Mouse (Mus musculus) forebrain, embryonic 14.5 days (tissue): Measurements from ENCODE around the gene Ndufv2. TPM values are rescaled to one million over a fixed set of nuclear protein-coding genes. Genes with fewer than 3 reads are reported as not detected.
"Not testable (repeated sequence)": the region's sequence is repeated elsewhere in the genome, so short reads cannot be mapped to it uniquely, and the experiment has no call there.

Source experiments
- ATAC-seq: fragments of 200-750 bp; cut with Nextera tagmentation; 2 replicates; pipeline ENCODE4 v1.8.0; 2017; ENCODE audit warnings: mild to moderate bottlenecking, moderate library complexity
- DNase-seq: peaks from one replicate; pipeline ENCODE4 v3.0.0-alpha.2; 2015; ENCODE audit warnings: low spot score
- H3K27ac ChIP-seq: fragments of 300-500 bp; sonication (generic); 2 replicates; pipeline ENCODE4 v1.5.1; 2014; ENCODE audit warnings: low read depth, mild to moderate bottlenecking, control low read depth, low read length, moderate library complexity
- H3K27me3 ChIP-seq: fragments of 300-500 bp; sonication (generic); replicated peaks from 2 replicates; pipeline ENCODE4 v1.6.1; 2014; ENCODE audit warnings: low read length, control low read depth, mixed read lengths; ENCODE audit not compliant: control insufficient read depth, insufficient read depth
- H3K36me3 ChIP-seq: fragments of 300-500 bp; sonication (generic); 2 replicates; pipeline ENCODE4 v1.6.1; 2014; ENCODE audit warnings: low read length, control low read depth; ENCODE audit not compliant: control insufficient read depth, insufficient read depth
- H3K4me1 ChIP-seq: fragments of 300-500 bp; sonication (generic); 2 replicates; pipeline ENCODE4 v1.6.1; 2014; ENCODE audit warnings: antibody characterized with exemption, low read length, control low read depth; ENCODE audit not compliant: control insufficient read depth, insufficient read depth
- H3K4me2 ChIP-seq: fragments of 300-500 bp; sonication (generic); 2 replicates; pipeline ENCODE4 v1.6.1; 2014; ENCODE audit warnings: mild to moderate bottlenecking, control low read depth, low read length
- H3K4me3 ChIP-seq: fragments of 300-500 bp; sonication (generic); 2 replicates; pipeline ENCODE4 v1.5.1; 2014; ENCODE audit warnings: low read depth, low read length, control low read depth
- H3K9ac ChIP-seq: fragments of 300-500 bp; sonication (generic); 2 replicates; pipeline ENCODE4 v1.6.1; 2014; ENCODE audit warnings: mild to moderate bottlenecking, low read length, control low read depth, moderate library complexity
- H3K9me3 ChIP-seq: fragments of 300-500 bp; sonication (generic); replicated peaks from 2 replicates; pipeline ENCODE4 v1.6.1; 2016; ENCODE audit warnings: low read length, control low read depth, mixed read lengths; ENCODE audit not compliant: control insufficient read depth
- WGBS: fragments of 180-500 bp; shearing (Covaris S2); extraction: QIAGEN DNeasy Blood & Tissue Kit; methylation state at CpG from one replicate; pipeline ENCODE4 v1.1.7; 2014; 5-methylcytosine and 5-hydroxymethylcytosine counted together
- polyA plus RNA-seq: library from polyadenylated mRNA; unstranded; fragments of >200 nt; fragmentation: Nextera tagmentation; extraction: Ambion mirVana; gene quantifications from 2 replicates; pipeline ENCODE4 v1.2.1, GENCODE M21; 2014

Gene Ndufv2
- polyA plus RNA-seq, 1 experiment from 2014 or later = 456 TPM

- Histone ChIP-seq H3K27ac (peak overlapping the region; percentile 95; the same call in 1 of the 2 replicates), H3K9me3 (no peaks in the 10 kb centered on the region), H3K9ac (peak overlapping the region; percentile 80), H3K4me1 (no peaks in the 10 kb centered on the region), H3K4me3 (peak overlapping the region; percentile 95), H3K36me3 (peaks cover 11% of the 10 kb centered on the region), H3K27me3 (no peaks in the 10 kb centered on the region), H3K4me2 (peak overlapping the region; percentile 81)
- no peak for DNase-seq
- WGBS = 3% methylated on average over 12 of the region's 12 CpGs
- ATAC-seq = 0 out of 2 replicates have a peak, but pooled peaks have one; percentile 0
Measured at GRCm38 (mm10) chr17:66075827-66076173, 25.6 kb downstream of the Ndufv2 start.

DNA sequence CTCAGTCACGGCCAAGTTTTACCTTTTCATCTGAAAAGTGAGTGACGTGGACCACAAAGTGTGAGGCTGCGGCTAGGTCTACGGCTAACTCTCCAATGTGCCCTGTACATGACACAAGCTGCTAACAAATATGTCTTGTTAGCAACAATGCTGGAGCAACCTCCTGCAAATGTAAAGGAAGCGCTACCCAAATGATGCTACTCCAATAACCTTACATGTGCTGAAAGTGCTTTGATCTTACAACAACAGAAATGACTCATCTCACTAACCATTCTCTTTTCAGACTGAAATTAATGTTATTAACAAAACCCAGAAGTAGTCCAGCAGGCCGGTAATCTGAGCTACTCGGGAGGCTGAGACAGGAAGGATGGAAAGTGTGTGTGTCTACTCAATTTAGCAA is 27.4 kb downstream of the Ndufv2 start:
- DNase-seq (no peak), ATAC-seq (no peak)
- no peaks in the 10 kb centered on the region for H3K27me3 ChIP-seq
- no peaks in the 10 kb centered on the region for H3K9me3 ChIP-seq
- no peaks in the 10 kb centered on the region; the same call in 1 of the 2 replicates for H3K36me3 ChIP-seq
- H3K4me1 ChIP-seq = no peaks in the 10 kb centered on the region
- no peak overlapping the region for H3K27ac ChIP-seq
- no peak overlapping the region for H3K4me3 ChIP-seq
- no peak overlapping the region for H3K4me2 ChIP-seq
- no peak overlapping the region for H3K9ac ChIP-seq
- 88% methylated on average over 7 of the region's 7 CpGs for WGBS

DNA sequence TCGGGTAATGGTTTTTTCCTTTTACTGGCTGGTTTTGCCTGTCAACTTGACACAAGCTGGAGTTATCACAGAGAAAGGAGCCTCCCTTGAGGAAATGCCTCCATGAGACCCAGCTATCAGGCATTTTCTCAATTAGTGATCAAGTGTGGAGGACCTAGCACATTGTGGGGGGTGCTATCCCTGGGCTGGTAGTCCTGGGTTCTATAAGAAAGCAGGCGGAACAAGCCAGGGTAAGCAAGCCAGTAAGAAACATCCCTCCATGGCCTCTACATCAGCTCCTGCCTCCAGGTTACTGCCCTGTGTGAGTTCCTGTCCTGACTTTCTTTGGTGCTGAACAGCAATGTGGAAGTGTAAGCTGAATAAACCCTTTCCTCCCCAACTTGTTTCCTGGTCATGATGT is 32.3 kb downstream of the Ndufv2 start:
- not testable (repeated sequence) for H3K4me1 ChIP-seq, ATAC-seq, H3K36me3 ChIP-seq, DNase-seq, H3K27ac ChIP-seq, H3K4me3 ChIP-seq, H3K9ac ChIP-seq, H3K9me3 ChIP-seq, H3K4me2 ChIP-seq, H3K27me3 ChIP-seq
- 86% methylated on average over 2 of the region's 2 CpGs for WGBS

DNA sequence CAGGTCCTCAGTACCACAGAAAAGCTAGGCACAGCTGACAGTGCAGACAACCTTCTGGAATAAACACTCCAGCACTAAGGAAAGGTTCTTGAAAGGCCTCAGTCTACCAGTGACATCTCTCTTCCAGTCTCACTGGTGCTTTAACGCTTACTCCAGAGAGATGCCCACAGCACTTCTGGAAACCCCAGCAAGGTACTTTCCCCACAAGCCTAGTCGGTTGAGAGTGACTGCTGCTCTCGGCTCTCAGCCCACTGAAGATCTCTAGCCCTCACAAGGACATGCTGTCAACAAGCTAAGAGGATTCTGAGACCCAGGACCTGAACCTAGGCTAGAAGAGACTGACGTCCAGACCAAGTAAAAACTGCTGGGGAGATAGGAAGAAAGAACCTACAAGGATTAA is 36.2 kb downstream of the Ndufv2 start:
- DNase-seq (no peak), ATAC-seq (no peak)
- no peaks in the 10 kb centered on the region for H3K36me3 ChIP-seq
- H3K9ac ChIP-seq = no peak overlapping the region
- H3K4me1 ChIP-seq = no peaks in the 10 kb centered on the region
- no peak overlapping the region for H3K27ac ChIP-seq
- H3K27me3 ChIP-seq = no peaks in the 10 kb centered on the region
- no peak overlapping the region for H3K4me2 ChIP-seq
- H3K9me3 ChIP-seq = no peaks in the 10 kb centered on the region
- H3K4me3 ChIP-seq = no peak overlapping the region
- 88% methylated on average over 4 of the region's 4 CpGs for WGBS

DNA sequence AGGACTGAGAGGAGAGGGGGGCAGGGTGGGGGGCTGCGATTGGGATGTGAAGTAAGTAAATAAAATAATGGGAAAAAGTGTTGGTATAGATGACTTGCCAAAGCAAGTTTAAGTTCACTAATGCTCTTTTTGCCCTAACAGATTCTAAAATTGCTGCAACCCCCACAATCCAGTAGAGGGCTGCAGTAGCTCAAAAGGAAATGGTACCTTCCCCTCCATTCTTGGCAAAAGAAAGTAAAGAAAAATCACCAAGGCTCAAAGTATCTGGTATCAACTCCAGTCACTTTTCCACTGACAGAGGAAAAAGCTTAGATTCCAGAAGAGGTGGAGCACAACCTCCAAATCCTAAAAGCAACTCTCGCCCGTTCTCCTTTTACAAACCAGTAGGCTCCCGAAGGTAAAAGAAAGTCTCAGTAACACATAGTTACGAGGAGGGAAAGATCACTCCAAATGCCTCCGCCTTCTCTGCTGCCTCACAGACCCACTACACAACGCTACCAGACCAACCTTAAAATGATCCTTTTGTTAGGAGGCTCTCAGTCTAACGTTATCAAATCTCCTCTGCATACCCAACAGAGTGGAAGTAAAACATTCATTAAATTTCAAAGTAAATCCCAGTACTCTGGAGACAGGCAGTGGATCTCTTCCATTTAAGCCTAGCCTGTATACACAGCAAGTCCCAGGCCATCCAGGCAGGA is 40.0 kb downstream of the Ndufv2 start:
- Histone ChIP-seq H3K27me3 (no peaks in the 10 kb centered on the region), H3K9ac (no peak overlapping the region), H3K4me1 (no peaks in the 10 kb centered on the region), H3K36me3 (no peaks in the 10 kb centered on the region), H3K4me2 (no peak overlapping the region), H3K4me3 (no peak overlapping the region), H3K27ac (no peak overlapping the region), H3K9me3 (no peaks in the 10 kb centered on the region)
- DNase-seq (no peak), ATAC-seq (no peak)
- WGBS = 56% methylated on average over 8 of the region's 8 CpGs

DNA sequence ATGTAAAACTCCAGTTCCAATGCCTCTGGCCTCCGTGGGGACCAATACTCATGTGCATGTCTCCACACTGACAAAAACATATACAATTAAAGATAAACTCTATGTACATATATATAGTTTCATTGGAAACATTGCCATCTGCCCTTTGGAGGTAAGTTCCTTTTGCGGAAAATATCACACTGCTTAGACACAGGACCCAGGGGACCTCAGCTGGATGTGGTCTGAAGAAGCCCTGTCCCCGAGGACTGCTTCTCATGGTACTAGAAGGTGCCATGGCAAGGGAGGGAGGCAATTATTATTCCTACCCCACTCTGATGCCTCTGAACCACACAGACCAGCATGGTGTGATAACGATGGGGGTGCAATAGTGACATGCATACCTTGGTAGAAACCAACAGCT is 43.2 kb downstream of the Ndufv2 start:
- 94% methylated on average over 4 of the region's 4 CpGs for WGBS
- ATAC-seq = no peak

DNA sequence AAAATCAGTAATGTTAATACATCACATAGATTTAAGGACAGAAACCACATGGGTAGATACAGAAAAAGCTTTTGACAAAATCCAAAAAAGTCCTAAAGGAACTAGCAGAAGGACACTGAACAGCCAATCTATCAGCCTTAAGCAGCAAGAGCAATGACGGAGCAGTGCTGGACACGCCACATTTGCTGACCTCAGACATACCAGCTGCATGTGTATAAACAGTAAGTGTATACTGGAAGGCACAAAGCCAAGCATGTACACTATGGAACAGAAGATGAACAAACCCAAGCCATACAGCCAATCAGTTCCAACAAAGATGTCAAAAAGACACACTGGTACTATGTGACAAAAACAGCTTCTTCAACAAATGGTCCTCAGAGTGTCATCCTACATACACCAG is 44.2 kb downstream of the Ndufv2 start:
- H3K9me3 ChIP-seq = no peaks in the 10 kb centered on the region
- no peak for DNase-seq
- H3K9ac ChIP-seq = no peak overlapping the region
- no peak overlapping the region for H3K4me3 ChIP-seq
- H3K4me1 ChIP-seq = no peaks in the 10 kb centered on the region
- no peak for ATAC-seq
- H3K27me3 ChIP-seq = no peaks in the 10 kb centered on the region
- H3K4me2 ChIP-seq = no peak overlapping the region
- no peak overlapping the region for H3K27ac ChIP-seq
- no peaks in the 10 kb centered on the region for H3K36me3 ChIP-seq
- WGBS = 95% methylated on average over 2 of the region's 2 CpGs

More for the DNA sequence above, 43.2 kb downstream of the Ndufv2 start:
- DNase-seq = no peak
- H3K9ac ChIP-seq = no peak overlapping the region
- H3K4me3 ChIP-seq = no peak overlapping the region
- no peaks in the 10 kb centered on the region for H3K9me3 ChIP-seq
- no peaks in the 10 kb centered on the region for H3K27me3 ChIP-seq
- no peaks in the 10 kb centered on the region for H3K36me3 ChIP-seq
- no peak overlapping the region for H3K27ac ChIP-seq
- H3K4me1 ChIP-seq = no peaks in the 10 kb centered on the region
- H3K4me2 ChIP-seq = no peak overlapping the region

- DNase-seq = no peak
- Histone ChIP-seq H3K4me3 (no peak overlapping the region), H3K36me3 (no peaks in the 10 kb centered on the region), H3K9ac (no peak overlapping the region), H3K4me2 (no peak overlapping the region), H3K27me3 (no peaks in the 10 kb centered on the region), H3K4me1 (no peaks in the 10 kb centered on the region), H3K9me3 (no peaks in the 10 kb centered on the region), H3K27ac (no peak overlapping the region)
- ATAC-seq = no peak
- 72% methylated on average over 4 of the region's 4 CpGs for WGBS
Measured at GRCm38 (mm10) chr17:66053349-66053748, 48.0 kb downstream of the Ndufv2 start.

GRCm38 (mm10) chr17:66048795-66049194 is 52.6 kb downstream of the Ndufv2 start:
- ATAC-seq = no peak
- no peak for DNase-seq
- no peaks in the 10 kb centered on the region for H3K4me1 ChIP-seq
- peaks cover 6% of the 10 kb centered on the region; the same call in 1 of the 2 replicates for H3K36me3 ChIP-seq
- H3K27me3 ChIP-seq = no peaks in the 10 kb centered on the region
- WGBS = 87% methylated on average over 4 of the region's 4 CpGs
- no peaks in the 10 kb centered on the region for H3K9me3 ChIP-seq
- no peak overlapping the region for H3K4me3 ChIP-seq
- H3K9ac ChIP-seq = no peak overlapping the region
- no peak overlapping the region for H3K27ac ChIP-seq
- H3K4me2 ChIP-seq = no peak overlapping the region
